Mouse (Mus musculus) neural tube, embryonic 10.5 days (tissue): ENCODE results near the gene Stx1a.

Experiments used
- DNase-seq: peaks from one replicate; pipeline ENCODE4 v3.0.0-alpha.2; 2017; ENCODE audit warnings: low spot score; ENCODE audit errors: extremely low spot score

Stx1a gene

DNA sequence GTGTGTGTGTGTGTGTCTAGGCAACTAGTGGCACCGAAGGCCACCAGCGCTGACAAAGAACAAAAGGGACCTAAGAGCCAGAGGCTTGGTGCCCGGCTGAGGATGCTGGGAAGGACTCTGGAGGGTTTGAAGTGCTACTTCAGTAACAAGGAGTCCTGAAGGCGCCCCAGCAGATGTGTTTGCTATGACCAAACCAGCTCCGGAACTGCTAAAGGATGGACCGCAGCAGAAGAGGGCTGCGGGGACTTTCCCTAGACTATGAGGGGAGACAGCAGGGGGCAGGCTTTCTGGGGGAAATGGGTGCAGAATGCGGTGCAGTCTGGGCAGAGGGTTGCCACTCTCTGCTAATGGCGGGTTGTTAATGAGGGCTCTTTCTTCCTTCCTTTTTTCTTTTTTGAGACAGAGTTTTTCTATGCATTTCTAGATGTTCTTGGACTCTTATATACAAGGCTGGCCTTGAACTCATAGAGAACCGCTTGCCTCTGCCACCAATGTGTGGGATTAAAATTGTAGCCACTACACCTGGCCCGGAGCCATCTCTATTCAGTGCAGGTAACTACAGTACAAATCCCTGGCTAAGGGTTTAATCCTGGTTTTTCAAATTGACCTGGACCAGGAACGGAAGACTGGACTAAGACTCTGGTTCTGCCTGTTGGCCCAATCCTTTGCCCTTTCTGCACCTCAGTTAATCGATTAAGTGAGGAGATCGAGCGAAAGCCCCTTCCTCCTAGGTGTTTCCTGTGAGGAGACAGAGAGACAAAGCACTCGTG lies 15.3 kb upstream of the Stx1a start:
- DNase-seq: no peak

GRCm38 (mm10) chr5:135008671-135009589 lies 14.4 kb upstream of the Stx1a start, which contains the start of gene Abhd11:
Gene Abhd11 (plus strand): TSS chr5:135009152.
- peak; percentile 97 for DNase-seq

- peak; percentile 90 for DNase-seq
Measured at GRCm38 (mm10) chr5:135009590-135010319, 13.5 kb upstream of the Stx1a start.

DNA sequence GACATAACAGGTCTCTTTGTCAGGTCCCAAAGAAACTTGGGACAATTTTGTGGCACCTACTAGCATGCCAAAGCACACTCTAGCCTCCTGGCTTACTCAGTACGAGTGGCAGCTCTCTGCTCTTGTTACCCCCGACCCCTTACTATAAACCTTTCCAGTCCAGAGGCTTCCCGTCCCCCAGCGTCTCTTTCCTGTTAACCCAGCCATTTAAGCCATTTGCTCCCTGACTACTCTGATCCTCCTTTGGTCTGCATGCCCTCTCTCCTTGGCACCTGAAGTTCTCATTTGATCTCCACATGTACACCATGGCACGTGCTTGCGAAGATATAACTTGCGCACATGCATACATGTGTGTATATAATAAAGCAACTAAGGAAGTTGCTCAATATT lies 13.0 kb upstream of the Stx1a start:
- DNase-seq: no peak

DNA sequence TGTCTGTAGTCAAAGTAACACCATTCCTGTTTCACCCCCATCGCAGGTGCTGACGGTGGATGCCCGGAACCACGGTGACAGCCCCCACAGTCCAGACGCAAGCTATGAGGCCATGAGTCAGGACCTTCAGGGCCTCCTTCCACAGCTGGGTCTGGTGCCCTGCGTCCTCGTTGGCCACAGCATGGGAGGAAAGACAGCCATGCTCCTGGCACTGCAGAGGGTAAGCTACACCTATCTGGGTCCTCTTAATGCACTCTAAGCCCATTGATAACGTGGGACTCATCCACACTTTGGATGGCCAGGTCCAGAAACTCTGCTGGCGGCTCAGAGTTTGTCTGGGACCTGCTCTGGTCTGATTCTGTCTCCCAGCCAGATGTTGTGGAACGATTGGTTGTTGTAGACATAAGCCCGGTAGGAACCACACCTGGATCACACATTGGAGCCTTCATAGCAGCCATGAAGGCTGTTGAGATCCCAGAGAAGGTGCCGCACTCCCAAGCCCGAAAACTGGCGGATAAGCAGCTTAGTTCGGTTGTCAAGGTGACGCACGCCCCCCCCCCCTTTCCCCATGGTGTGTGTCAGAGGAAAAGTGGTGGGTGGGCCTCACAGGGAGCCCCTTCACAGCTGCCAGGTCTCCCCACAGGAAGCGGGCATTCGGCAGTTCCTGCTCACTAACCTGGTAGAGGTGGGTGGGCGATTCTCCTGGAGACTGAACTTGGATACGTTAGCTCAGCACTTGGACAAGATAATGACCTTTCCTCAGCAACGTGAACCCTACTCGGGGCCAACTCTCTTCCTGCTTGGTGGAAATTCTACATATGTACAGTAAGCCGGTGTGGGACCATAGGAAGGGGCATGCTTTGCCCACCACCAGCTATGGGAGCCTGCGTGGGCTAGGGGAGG lies 12.2 kb upstream of the Stx1a start:
- DNase-seq: no peak

DNA sequence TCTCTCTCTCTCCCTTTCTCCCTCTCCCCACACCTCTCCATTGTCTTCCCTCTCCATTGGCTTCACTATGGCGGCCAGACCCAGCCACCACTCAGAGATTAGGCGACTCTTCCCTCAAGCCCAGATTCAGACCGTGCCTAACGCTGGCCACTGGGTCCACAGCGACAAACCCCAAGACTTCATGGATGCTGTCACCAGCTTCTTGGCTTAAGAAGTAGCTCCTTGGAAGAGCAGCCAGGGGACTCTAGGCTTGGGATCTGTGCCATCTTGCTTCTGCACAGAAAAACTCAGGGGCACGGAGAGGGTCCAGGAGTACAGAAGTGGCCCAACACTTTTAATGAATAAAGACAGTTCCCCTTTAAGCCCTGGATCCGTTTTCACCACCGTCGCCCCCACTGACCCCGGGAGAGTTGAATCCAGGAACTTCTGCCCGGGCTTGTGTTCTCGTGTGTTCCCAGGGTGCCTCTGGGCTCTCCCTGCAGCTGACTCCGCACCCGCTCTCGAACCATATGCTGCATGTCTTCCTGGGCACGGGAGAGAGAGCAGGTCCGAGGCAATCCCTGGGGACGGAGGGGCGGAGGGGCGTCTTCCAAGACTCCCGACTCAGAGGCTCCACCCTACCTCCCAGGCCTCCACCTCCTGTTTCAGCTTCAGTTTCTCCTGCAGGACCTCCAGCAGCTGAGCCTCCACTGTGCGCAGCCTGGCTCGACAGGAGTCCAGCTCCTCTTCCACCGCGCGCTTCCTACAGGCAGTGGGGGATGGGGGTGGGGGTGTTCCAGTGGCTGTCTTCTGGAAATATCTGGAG lies 11.3 kb upstream of the Stx1a start:
- peak; percentile 41 for DNase-seq

GRCm38 (mm10) chr5:135012671-135013441 lies 10.4 kb upstream of the Stx1a start:
- DNase-seq: peak; percentile 83

DNA sequence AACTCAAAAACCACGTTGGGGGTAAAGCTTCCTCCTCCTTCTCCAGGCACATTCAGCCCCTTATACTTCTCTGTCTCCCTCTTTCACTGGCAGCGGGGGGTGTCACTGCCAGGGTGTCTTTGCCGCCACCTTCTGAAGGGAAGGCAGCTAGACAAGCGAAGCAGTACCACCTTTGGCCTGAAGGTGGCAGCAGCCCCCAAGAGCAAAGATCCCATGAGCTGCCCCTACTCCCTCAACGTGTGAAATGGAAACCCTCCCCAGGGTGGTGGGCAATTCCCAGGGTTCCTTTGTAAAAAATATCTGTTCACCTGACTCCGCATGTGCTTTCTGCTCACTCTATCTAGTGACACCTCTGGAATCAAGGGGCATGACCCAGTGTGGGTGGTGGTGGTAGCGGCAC lies 7.8 kb upstream of the Stx1a start:
- peak; percentile 81 for DNase-seq

DNA sequence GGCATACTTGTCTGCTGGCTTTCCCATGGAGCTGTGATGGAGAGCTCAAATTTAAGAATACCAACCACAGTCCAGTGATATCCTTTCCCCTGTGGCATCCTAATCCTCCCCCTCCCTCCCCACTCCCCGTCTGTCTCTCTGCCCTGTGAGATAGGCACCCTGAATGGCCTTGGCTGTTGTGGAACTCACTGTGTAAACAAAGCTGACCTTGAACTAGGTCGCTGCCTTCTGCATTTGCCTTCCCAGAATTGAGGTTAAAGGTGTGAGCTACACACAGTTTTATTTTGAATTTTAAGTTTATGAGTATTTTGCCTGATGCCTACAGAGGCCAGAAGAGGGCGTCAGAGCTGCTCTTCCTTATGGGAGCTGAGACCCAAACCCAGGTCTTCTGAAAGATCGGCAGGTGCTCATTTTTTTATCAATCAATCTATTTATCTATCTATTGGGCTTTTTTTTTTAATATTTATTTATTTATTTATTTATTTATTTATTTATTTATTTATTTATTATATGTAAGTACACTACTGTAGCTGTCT lies 7.0 kb upstream of the Stx1a start:
- DNase-seq: no peak

GRCm38 (mm10) chr5:135021814-135022213 lies 1.5 kb upstream of the Stx1a start:
- no peak for DNase-seq

DNA sequence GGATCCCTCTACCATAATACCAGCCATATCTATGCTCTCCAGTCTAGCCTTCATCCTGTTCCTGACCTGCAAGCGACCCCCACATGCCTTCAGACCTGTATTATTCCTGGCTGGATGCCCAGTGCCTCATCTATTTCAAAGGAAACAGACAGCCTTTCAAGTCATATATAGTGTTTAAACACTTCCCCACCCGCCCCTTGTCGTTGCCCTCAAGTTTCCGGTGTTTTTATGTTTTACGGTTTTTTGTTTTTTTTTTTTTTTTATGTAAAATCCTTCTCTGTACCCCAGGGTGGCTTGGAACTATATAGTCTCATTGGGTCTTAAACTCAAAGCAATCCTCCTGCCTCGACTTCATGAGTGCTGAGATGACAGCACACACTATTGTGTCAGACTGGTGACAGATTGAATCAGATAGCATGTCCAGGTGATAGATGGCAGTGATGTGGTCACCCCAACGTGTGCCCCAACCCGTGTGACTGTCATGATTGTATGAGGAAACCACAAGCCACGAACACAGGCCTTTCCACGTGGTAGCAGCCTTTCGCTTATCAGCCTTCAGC lies 1.5 kb downstream of the Stx1a start:
- no peak for DNase-seq

DNA sequence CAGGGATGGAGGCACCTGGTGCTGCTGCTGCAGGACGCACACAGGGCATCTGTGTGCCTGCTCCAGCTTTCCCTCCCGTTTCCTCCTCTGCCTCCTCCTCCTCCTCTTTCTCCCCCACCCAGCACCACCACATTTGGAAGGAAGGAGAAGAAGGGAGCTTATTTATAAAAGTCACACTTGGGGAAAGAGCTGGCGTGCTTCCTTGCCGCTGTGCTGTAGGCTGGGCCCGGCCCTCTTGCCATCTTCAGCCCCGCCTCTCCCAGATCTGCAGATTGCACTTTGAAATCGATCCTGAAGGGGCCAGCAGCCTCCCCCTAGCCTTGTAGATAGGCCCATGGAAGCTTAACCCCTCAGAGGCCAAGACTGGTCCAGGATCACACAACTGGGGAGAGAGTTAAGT lies 2.6 kb downstream of the Stx1a start:
- DNase-seq: no peak

- DNase-seq: no peak
Measured at GRCm38 (mm10) chr5:135029007-135029854, 5.9 kb downstream of the Stx1a start.

DNA sequence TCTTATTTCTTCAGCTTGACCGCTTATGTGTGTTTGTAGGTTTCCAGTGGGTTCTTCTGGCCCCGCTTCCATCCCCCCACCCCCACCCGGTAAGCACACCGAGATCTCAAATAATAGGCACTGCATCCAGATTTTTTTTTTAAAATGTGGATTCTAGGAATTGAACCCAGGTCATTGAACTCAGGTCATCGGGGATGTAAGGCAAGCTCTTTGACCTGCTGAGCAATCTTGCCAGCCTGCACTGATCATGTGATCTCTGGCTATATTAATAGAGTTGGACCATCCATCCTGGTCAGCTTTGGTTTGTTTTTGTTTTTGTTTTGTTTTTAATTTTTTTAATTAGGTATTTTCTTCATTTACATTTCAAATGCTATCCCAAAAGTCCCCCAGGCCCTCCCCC lies 9.3 kb downstream of the Stx1a start:
- DNase-seq: no peak

DNA sequence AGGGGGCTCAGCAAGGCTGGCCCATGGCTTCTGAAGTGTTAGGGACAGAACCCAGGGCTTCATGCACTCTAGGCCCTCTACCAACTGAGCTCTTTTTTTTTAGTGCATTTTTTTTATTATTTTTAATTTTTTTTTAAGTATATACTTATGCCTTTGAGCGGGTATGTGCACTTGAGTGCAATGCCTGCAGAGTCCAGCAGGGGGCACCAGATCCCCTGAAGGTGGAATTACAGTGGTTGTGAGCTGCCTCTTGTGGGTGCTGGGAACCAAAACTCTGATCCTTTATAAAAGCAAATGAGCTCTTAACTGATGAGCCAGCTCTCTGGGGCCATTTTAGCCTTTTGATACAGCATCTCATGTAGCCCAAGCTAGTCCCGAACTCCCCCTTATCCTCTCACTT lies 11.3 kb downstream of the Stx1a start:
- no peak for DNase-seq

- DNase-seq: no peak
Measured at GRCm38 (mm10) chr5:135035608-135036359, 12.5 kb downstream of the Stx1a start.

DNA sequence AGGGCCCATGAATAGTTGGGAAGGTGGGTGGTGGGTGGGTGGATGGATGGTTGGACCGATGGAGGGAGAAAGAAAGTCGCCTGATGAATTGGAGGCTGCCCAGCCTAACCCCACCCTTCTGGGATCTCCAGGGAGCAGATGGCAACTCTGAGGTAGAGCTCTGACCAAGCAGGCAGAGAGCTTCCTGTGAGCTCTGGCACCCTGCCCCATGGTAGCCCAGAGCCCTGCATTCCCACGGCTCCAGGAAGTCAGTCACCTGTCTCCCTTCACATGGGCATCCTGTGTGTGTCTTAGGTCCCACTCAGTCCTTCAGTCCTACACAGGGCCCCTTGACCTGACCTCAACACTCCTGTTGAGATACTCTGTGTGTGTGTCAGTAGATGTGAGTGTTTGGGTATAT lies 14.7 kb downstream of the Stx1a start:
- no peak for DNase-seq
